Mouse (Mus musculus) heart, postnatal 36 days (tissue): ENCODE measurements around the gene Rbbp4. TPM values are rescaled to one million over a fixed set of nuclear protein-coding genes. Genes with fewer than 3 reads are reported as not detected.
A peak's percentile ranks its signal among the peaks of the same experiment; 100 is the strongest.

Experiments
- DNase-seq, 2 experiments: peaks; one replicate each; pipeline ENCODE4 v3.0.0; 2021 to 2022
- intact Hi-C: fragments of 180-260 bp; cut with DNase I; formaldehyde crosslinking; loops from one replicate; pipeline ENCODE4 v1.15.1; 2025
- microRNA-seq, 2 experiments: library from miRNA; unstranded; fragments of <30 nt; microRNA quantifications; one replicate each; pipeline ENCODE4 v1.2.0; 2021; ENCODE audit warnings: borderline number of aligned reads in 2 of 2
- total RNA-seq, 2 experiments: library from RNA; stranded (reverse); gene quantifications; 2 replicates each; pipeline ENCODE4 v1.2.3; 2021

Rbbp4 gene
- total RNA-seq, 2 experiments from 2014 or later = 70.5 to 80.8 TPM

DNA sequence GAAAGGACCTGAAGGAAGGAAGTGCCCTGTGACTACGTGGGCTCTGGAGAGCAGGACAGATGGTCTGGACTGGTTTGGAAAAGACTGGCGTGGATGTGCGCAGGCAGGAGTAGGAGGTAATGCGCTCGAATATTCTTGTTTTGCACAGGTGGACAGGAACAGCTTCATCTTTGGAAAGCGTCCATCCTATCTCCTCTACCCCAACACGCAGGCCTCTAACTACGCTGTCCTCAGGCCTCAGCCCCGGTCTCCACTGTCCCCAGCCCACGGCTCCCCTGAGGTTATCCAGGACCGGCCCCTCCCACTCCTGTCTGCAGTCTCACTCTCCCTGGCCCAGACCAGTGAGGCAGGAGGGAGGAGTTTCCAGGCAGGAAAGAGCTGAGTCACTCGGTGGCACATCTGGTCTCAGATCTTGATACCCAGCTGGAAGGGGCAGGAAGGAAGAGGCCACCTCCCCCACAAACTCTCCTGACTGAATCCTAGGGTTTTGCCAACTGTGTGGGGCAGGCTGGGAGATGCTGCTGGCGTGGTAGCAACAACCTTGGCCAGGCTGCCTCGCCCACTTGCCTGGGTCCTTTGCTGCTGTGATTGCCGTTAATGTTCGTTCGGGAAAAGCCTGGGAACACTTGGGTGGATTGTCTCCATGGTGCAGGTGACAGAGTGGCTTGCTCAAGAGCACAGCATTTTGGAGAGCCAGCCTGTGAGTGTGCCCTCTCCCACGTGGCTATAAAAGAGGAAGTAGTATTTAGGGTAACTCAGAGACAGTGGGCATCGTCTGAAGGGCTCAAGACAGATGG, 71.7 kb downstream of the Rbbp4 start:
- intact Hi-C loops = loop anchor here (5.0 kb wide), 1 partner anchor 36 kb away; no protein-coding TSS in a partner anchor
- DNase-seq = peak; percentile 44 to 51

DNA sequence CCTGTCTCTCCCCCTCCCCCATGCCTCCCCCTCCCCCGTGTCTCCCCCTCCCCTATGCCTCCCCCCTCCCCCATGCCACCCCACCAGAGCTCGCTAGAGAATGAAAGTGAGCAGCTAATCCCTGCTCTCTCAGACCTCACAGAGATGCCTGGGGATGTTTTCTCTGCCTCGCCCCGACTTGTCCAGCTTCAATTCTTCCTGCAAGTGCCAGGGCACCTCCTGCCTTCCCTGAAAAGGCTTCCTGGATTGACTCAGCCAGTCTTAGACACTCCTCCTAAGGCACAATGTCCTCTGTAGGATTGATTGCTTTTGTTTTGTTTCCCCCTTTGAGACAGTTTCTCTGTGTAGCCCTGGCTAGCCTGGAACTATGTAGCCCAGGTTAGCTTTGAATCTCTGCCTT, 74.0 kb downstream of the Rbbp4 start, which contains the start of gene C77080:
Gene C77080 (minus strand): TSS at position 209 of the 400 bp plus-strand sequence.
- DNase-seq = no peak
- intact Hi-C loops = loop anchor here (5.0 kb wide), 1 partner anchor 34 kb away; no protein-coding TSS in a partner anchor

DNA sequence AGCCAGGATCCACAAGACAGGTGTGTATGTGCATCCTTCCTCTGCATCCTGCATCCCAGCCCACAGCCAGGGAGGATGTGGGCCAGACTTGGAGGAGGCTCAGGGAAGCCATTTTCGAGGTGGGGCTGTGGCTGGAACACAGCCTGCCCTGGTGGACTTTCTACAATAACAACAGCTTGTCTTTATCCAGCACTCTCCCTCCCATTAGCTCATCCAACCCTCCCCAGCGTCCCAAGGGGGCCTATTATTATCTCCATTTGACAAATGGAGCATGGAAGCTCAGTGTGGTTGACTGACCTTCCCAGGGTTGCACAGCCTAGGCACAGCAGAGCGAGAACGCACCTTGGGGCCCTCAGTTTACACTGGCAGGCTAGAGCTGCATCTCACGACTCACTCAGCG, 74.5 kb downstream of the Rbbp4 start:
- peak; percentile 36 to 49 for DNase-seq
- intact Hi-C loops = loop anchor here (5.0 kb wide), 1 partner anchor 33 kb away; no protein-coding TSS in a partner anchor

DNA sequence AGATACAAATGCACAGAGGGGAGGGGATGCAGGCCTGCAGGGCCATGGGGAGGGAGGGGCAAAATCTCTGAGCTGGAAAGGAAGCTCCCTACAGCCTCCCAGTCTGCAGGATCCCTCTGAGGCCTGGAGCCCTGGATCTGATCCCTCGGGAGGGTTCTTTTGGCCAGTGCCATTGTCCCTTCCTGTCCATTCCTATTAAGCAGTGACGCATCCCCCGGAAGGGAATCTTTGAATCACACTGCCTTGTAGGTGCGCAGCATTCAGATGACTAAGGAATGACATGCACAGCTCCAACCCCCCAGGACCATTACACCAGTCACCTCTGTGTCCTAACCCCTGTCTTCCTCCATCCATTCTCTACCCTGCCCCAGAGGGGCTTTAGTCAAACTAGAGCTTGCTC, 76.1 kb downstream of the Rbbp4 start:
- DNase-seq = no peak
- intact Hi-C loops = no loop called here

Small RNA genes lying within 50 kb of the gene (microRNA-seq; reads per million reads assigned to microRNA genes)
- gene Gm22994 = 0 reads per million in 2 experiments

Other genes with a start within 250 kb of the Rbbp4 start
- gene Tmem54, start 229.8 kb downstream of the Rbbp4 start, total RNA-seq = not detected
- gene Hpca, start 213.3 kb downstream of the Rbbp4 start, total RNA-seq = not detected
- gene Fndc5, start 198.4 kb downstream of the Rbbp4 start, total RNA-seq = 100 to 1,000 TPM; 324 to 341 TPM
- 10 to 100 TPM; 11.3 to 15.7 TPM for gene S100pbp, start 145.6 kb downstream of the Rbbp4 start, total RNA-seq
- gene Yars, start 145.6 kb downstream of the Rbbp4 start, total RNA-seq = 10 to 100 TPM; 26.3 to 31.0 TPM
- 1 to 10 TPM; 3.5 to 3.6 TPM for gene C77080, start 74.0 kb downstream of the Rbbp4 start, total RNA-seq
- 10 to 100 TPM; 15.8 to 17.1 TPM for gene Sync, start 47.8 kb downstream of the Rbbp4 start, total RNA-seq
- gene Zbtb8os, start 325 bp upstream of the Rbbp4 start, total RNA-seq = 10 to 100 TPM; 22.9 to 27.1 TPM
- 1 to 10 TPM; 3.3 to 4.1 TPM for gene Zbtb8a, start 42.7 kb upstream of the Rbbp4 start, total RNA-seq
- not detected for gene Zbtb8b, start 105.5 kb upstream of the Rbbp4 start, total RNA-seq
- gene Bsdc1, start 126.2 kb upstream of the Rbbp4 start, total RNA-seq = 10 to 100 TPM; 50.3 to 53.8 TPM
- gene Tssk3, start 155.7 kb upstream of the Rbbp4 start, total RNA-seq = not detected
- not detected for gene Fam229a, start 155.8 kb upstream of the Rbbp4 start, total RNA-seq
- gene Marcksl1, start 178.2 kb upstream of the Rbbp4 start, total RNA-seq = 1 to 10 TPM; 4.4 to 5.7 TPM
- gene Hdac1, start 207.3 kb upstream of the Rbbp4 start, total RNA-seq = 10 to 100 TPM; 17.7 to 21.1 TPM
- 1 to 10 TPM in 1 of 2 experiments, under 1 TPM in 1; 0.72 to 1.5 TPM for gene Lck, start 238.3 kb upstream of the Rbbp4 start, total RNA-seq
- under 1 TPM; 0.46 to 1.00 TPM for gene Fam167b, start 243.2 kb upstream of the Rbbp4 start, total RNA-seq